Mouse (Mus musculus): ENCODE data around the gene Rnase12. TPM values are rescaled to one million over a fixed set of nuclear protein-coding genes. Genes with fewer than 3 reads are reported as not detected.

Gene Rnase12
- polyA plus RNA-seq, 2 experiments = 0.14 TPM; not detected in 1

DNA sequence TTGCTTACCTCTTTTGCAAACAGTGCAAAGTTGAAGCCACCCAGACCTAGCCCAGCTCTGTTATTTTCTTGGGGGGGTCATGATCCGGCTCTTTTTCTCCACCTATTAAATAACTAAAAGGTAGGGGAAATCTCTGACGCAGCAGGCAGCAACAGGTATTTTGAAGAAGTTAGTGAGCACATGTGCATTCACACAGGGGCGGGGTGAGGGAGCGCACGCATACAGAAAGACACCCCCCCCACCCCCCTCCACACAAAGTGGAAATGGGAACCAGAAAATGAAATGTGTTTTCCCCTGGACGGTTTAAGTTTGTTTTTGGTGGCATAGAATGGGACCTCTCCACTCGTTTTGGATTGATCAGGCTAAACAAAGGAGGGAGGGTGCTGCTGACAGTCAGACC, 26.3 kb upstream of the Rnase12 start:
- peaks cover 7% of the 10 kb centered on the region; the same call in 1 of the 2 replicates for H3K27me3 ChIP-seq (ENCODE audit: control insufficient read depth, insufficient read depth, low read length)
- H3K9me3 ChIP-seq (ENCODE audit: control insufficient read depth, low read length) = no peaks in the 10 kb centered on the region
- no peak overlapping the region for H3K27ac ChIP-seq (replicated peaks; ENCODE audit: low read depth, low read length)
- no peak overlapping the region for H3K9ac ChIP-seq (ENCODE audit: low read depth, low read length, severe bottlenecking)
- WGBS = 10% methylated on average over 7 of the region's 7 CpGs
- no peak for TF ChIP-seq POLR2A (IDR thresholded peaks at IDR 0.05; ENCODE audit: borderline replicate concordance, extremely low read depth, insufficient read depth, insufficient read length)
- no peak for DNase-seq (ENCODE audit: low spot score)
- no peak for ATAC-seq (ENCODE audit: low FRiP score, low read depth)
- H3K4me2 ChIP-seq (replicated peaks; ENCODE audit: low read depth, low read length, severe bottlenecking) = peak overlapping the region; percentile 75
- H3K4me1 ChIP-seq (ENCODE audit: control insufficient read depth, insufficient read depth, low read length) = no peaks in the 10 kb centered on the region
- peak overlapping the region; percentile 47 for H3K4me3 ChIP-seq (replicated peaks; ENCODE audit: low read length)
- H3K36me3 ChIP-seq (ENCODE audit: control insufficient read depth, insufficient read depth, low read length) = no peaks in the 10 kb centered on the region

DNA sequence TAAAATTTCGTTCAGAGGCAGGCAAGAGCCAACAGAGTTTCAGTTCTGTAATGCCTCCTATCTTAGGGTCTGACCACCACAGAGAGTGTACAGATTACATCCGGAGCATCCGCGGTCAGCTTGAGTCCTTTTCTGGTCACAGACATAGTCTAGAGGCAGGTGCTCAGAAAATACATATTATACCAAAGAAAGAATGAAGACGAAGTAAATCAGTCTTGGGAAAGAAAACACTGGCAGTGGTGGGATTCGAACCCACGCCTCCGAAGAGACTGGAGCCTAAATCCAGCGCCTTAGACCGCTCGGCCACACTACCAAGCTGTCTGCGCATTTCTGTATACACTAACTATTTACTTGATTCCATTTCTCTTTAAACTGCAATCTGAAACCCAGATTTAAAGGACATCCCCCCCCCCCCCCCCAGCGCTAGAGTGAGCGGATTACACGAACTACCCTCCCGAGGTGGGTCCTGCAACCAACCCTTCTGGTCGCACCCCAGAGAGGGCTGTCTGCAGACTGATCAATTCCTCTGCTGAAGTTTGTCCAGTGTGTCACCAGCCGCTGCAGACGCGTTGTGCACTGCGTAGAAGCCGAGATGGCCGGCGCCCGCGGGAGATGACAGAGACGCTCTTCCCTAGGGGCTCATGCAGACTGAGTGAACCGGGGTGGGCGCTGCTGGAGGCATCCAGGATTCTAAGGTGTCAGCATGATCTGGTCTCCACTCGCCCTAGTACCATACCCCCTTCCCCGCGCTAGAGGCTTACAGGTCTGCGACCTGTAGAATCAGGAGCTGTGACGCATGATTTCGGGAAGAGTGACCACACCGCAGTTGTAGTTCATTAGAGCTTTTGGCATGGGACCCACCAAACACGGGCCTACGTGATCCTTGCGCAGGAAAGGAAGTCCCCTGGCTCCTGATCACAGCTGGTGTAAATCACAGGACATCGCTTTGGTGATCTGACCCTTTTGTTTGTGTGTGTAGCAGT, 25.4 kb upstream of the Rnase12 start:
- DNase-seq (ENCODE audit: low spot score) = peak; percentile 69
- H3K36me3 ChIP-seq (ENCODE audit: control insufficient read depth, insufficient read depth, low read length) = no peaks in the 10 kb centered on the region
- H3K27ac ChIP-seq (replicated peaks; ENCODE audit: low read depth, low read length) = no peak overlapping the region
- H3K9me3 ChIP-seq (ENCODE audit: control insufficient read depth, low read length) = no peaks in the 10 kb centered on the region
- peak overlapping the region; percentile 75 for H3K4me2 ChIP-seq (replicated peaks; ENCODE audit: low read depth, low read length, severe bottlenecking)
- H3K9ac ChIP-seq (ENCODE audit: low read depth, low read length, severe bottlenecking) = peak overlapping the region; percentile 49
- H3K4me3 ChIP-seq (replicated peaks; ENCODE audit: low read length) = peak overlapping the region; percentile 47
- peaks cover 7% of the 10 kb centered on the region; the same call in 1 of the 2 replicates for H3K27me3 ChIP-seq (ENCODE audit: control insufficient read depth, insufficient read depth, low read length)
- 3% methylated on average over 38 of the region's 40 CpGs for WGBS
- peak; percentile 60; the same call in 1 of the 2 replicates for ATAC-seq (ENCODE audit: low FRiP score, low read depth)
- H3K4me1 ChIP-seq (ENCODE audit: control insufficient read depth, insufficient read depth, low read length) = no peaks in the 10 kb centered on the region
- TF ChIP-seq POLR2A (IDR thresholded peaks at IDR 0.05; ENCODE audit: borderline replicate concordance, extremely low read depth, insufficient read depth, insufficient read length) = no peak

DNA sequence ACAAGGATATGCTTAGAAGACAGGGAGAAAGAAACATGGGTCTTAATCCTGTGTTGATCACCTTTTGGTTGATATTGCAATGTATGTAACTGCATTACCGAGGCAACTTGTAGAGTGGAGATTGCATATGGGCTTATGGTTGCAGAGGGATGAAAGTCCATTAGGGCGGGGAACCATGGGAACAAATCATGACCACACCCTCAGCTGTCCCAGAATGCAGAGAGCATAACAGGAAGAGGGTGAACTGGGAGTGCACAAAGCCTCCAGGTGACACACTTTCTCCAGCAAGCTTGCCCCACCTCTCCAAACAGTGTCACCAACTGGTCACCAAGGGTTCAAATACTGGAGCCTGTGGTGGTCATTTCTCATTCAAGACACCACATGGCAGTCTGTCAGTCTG, 23.6 kb upstream of the Rnase12 start:
- no peaks in the 10 kb centered on the region for H3K4me1 ChIP-seq (ENCODE audit: control insufficient read depth, insufficient read depth, low read length)
- 92% methylated on average over 2 of the region's 2 CpGs for WGBS
- no peaks in the 10 kb centered on the region for H3K9me3 ChIP-seq (ENCODE audit: control insufficient read depth, low read length)
- H3K4me2 ChIP-seq (replicated peaks; ENCODE audit: low read depth, low read length, severe bottlenecking) = no peak overlapping the region
- no peak overlapping the region for H3K4me3 ChIP-seq (replicated peaks; ENCODE audit: low read length)
- H3K9ac ChIP-seq (ENCODE audit: low read depth, low read length, severe bottlenecking) = no peak overlapping the region
- no peaks in the 10 kb centered on the region for H3K36me3 ChIP-seq (ENCODE audit: control insufficient read depth, insufficient read depth, low read length)
- H3K27ac ChIP-seq (replicated peaks; ENCODE audit: low read depth, low read length) = no peak overlapping the region
- H3K27me3 ChIP-seq (ENCODE audit: control insufficient read depth, insufficient read depth, low read length) = peaks cover 7% of the 10 kb centered on the region; the same call in 1 of the 2 replicates
- ATAC-seq (ENCODE audit: low FRiP score, low read depth) = no peak
- DNase-seq (ENCODE audit: low spot score) = no peak
- TF ChIP-seq POLR2A (IDR thresholded peaks at IDR 0.05; ENCODE audit: borderline replicate concordance, extremely low read depth, insufficient read depth, insufficient read length) = no peak

DNA sequence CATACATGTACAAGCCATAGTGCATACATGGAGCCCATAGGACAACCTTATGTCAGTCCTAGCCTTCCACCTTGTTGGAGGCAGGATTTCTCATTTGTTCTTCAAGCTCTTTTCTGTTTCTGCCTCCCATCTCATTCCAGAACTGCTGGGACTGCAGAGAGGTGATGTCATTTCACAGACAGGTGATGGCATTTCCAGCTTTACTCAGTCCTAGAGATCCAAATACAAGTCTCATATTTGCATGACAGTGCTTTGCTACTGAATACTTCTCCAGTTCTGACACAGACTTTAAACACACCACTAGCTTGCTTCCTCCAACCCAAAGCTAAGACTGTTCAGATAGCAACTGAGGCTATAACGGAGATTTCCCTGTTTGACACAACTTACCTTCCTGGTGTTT, 21.7 kb upstream of the Rnase12 start:
- H3K36me3 ChIP-seq (ENCODE audit: control insufficient read depth, insufficient read depth, low read length) = no peaks in the 10 kb centered on the region
- no peak overlapping the region for H3K27ac ChIP-seq (replicated peaks; ENCODE audit: low read depth, low read length)
- no peak overlapping the region for H3K4me2 ChIP-seq (replicated peaks; ENCODE audit: low read depth, low read length, severe bottlenecking)
- no peak for TF ChIP-seq POLR2A (IDR thresholded peaks at IDR 0.05; ENCODE audit: borderline replicate concordance, extremely low read depth, insufficient read depth, insufficient read length)
- DNase-seq (ENCODE audit: low spot score) = no peak
- 84% methylated on average over 1 of the region's 1 CpGs for WGBS
- peaks cover 7% of the 10 kb centered on the region; the same call in 1 of the 2 replicates for H3K27me3 ChIP-seq (ENCODE audit: control insufficient read depth, insufficient read depth, low read length)
- H3K4me1 ChIP-seq (ENCODE audit: control insufficient read depth, insufficient read depth, low read length) = no peaks in the 10 kb centered on the region
- H3K4me3 ChIP-seq (replicated peaks; ENCODE audit: low read length) = no peak overlapping the region
- H3K9me3 ChIP-seq (ENCODE audit: control insufficient read depth, low read length) = no peaks in the 10 kb centered on the region
- H3K9ac ChIP-seq (ENCODE audit: low read depth, low read length, severe bottlenecking) = no peak overlapping the region
- no peak for ATAC-seq (ENCODE audit: low FRiP score, low read depth)

DNA sequence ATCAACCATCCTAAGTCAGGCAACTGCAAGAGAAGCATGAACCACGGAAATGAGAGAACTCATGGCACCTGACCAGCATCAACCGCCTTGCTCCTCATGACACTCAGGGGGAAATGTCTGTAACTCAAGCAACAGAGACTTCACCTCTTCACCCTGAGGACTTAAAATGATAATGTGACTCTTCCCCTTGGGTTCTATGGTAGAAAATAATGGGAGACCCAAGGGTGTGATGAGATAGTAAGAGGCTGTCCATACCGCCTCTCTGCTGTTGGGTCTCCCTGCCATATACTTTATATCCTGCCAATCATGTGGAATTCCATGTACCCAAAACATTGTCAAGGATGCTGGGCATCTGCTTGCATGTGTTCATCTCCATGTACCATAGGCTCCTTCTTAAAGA, 16.9 kb upstream of the Rnase12 start, which contains the start of gene Olfr750:
Gene Olfr750, minus strand, starts transcription at position 101 of the 400 bp plus-strand sequence.
- DNase-seq (ENCODE audit: low spot score) (no peak), ATAC-seq (ENCODE audit: low FRiP score, low read depth) (no peak)
- no peak for TF ChIP-seq POLR2A (IDR thresholded peaks at IDR 0.05; ENCODE audit: borderline replicate concordance, extremely low read depth, insufficient read depth, insufficient read length)
- H3K9me3 ChIP-seq (ENCODE audit: control insufficient read depth, low read length) = no peaks in the 10 kb centered on the region
- 84% methylated on average over 3 of the region's 3 CpGs for WGBS
- no peak within 1 kb of the TSS for H3K4me3 ChIP-seq (replicated peaks; ENCODE audit: low read length)
- no peaks in the 10 kb centered on the region for H3K36me3 ChIP-seq (ENCODE audit: control insufficient read depth, insufficient read depth, low read length)
- no peak within 1 kb of the TSS for H3K9ac ChIP-seq (ENCODE audit: low read depth, low read length, severe bottlenecking)
- H3K4me1 ChIP-seq (ENCODE audit: control insufficient read depth, insufficient read depth, low read length) = no peaks in the 10 kb centered on the region
- H3K27ac ChIP-seq (replicated peaks; ENCODE audit: low read depth, low read length) = no peak within 1 kb of the TSS
- H3K27me3 ChIP-seq (ENCODE audit: control insufficient read depth, insufficient read depth, low read length) = no peaks in the 10 kb centered on the region
- no peak within 1 kb of the TSS for H3K4me2 ChIP-seq (replicated peaks; ENCODE audit: low read depth, low read length, severe bottlenecking)
